Mouse (Mus musculus) retina, postnatal 1 day (tissue): ENCODE results near the gene B3gnt8.
A peak's percentile ranks its signal among the peaks of the same experiment; 100 is the strongest.

Source experiments
- DNase-seq: peaks from one replicate; pipeline ENCODE4 v3.0.0-alpha.2; 2012

The B3gnt8 gene

DNA sequence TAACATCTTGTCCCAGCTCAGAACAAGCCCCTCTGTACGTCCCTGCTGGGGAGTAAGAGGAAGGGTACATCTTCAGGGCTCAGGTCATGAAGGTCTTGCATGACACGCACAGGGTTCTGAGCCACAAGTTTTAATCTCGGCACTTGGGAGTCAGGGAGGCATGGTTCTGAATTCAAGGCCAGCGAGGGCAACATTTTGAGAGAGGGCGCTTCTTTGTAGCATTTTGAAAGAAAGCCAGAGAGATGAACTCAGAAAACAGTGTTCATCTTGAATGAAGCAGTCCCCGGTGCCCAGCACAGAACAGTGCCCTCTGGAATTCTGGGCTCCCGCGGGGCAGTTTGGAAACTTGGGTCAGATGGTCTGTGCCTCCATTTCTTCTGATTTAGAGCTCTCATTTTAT, 39.9 kb downstream of the B3gnt8 start:
- no peak for DNase-seq

DNA sequence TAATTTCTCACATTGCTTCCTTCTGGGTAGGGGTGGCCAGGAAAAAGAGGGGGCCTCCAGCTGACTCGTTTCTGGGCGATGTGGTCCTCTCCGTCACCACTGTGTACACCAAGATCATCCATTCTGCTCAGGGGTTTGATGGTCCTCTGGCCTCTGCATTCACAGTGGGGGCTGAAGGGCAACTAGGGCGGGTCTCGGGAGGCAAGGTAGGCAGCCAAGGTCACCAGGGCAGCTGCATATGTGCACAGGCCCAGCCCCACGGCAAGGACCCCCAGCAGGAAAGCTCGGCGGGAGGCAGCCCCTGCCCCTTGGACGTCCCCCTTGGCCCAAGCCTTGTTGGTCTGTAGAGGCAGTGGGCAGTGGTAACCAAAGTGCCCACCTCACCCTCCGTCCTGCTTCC, 42.7 kb downstream of the B3gnt8 start:
- DNase-seq: no peak

GRCm38 (mm10) chr7:25669631-25670030, 43.2 kb downstream of the B3gnt8 start:
- no peak for DNase-seq

DNA sequence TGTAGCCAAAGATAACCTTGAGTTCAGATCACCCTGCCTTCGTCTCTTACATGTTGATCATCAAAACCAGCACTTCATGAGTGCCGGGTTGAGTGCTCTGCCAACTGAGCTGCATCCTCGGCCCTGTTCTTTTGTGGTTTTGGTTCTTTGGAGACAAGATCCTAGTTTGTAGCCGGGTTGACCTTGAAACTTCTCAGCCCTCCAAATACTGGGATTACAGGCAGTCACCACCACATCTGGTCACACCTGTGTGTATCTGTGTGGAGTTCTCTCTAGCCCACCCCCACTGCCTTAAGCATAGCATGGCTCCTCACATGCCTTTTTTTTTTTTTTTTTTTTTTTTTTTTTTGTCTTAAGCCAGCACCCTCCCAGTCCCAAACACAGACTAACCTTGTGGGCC, 43.6 kb downstream of the B3gnt8 start:
- no peak for DNase-seq

GRCm38 (mm10) chr7:25671686-25672085, 45.2 kb downstream of the B3gnt8 start:
- DNase-seq: no peak

- DNase-seq: no peak
These were observed 46.0 kb downstream of the B3gnt8 start for GRCm38 (mm10) chr7:25672442-25672841.

GRCm38 (mm10) chr7:25674297-25674696, 47.8 kb downstream of the B3gnt8 start:
- no peak for DNase-seq

- peak; percentile 11 for DNase-seq
These were observed 48.4 kb downstream of the B3gnt8 start, which contains the start of gene Tmem91 for GRCm38 (mm10) chr7:25674719-25675300. Gene Tmem91 (minus strand): TSS chr7:25675166.

DNA sequence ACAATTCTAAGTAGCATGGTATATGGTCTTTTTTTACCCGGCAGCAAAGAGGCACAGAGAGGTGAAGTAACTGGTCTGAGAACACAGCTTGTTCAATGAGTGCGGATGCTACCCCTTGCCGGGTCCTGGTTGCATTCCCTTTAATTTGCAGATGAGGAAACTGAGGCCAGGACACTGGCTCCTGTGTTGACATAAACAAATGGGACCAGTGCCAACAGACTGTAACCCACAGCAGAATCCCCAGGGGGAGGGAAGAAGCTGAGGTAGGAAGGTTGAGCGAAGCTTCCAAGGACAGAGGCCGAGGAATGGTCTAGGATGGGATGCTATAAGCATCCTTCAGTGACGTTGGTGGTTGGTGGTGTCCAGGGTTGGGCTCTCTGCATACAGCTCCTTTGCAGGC, 49.0 kb downstream of the B3gnt8 start:
- no peak for DNase-seq

GRCm38 (mm10) chr7:25676085-25676781, 49.8 kb downstream of the B3gnt8 start:
- DNase-seq: peak; percentile 89

- no peak for DNase-seq
These were observed 50.6 kb downstream of the B3gnt8 start for GRCm38 (mm10) chr7:25677013-25677412.

DNA sequence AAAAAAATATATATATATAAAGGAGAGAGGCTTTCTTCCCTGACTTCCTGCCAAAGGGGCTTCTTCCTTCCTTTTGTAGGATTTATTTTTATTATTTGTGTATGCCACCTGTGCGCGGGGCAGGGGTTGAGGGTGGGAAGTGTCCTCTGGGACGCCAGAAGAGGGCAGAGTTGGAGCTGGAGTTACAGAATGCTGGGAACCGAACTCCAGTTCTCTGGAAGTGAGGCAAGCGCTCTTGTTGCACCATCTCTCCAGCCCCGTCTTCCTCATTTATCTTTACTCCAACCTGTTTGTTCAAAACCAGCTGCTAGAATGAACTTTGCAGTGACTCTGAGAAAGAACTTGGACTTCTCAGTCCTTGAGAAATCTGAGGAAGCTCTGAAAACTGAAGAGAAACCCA, 53.5 kb downstream of the B3gnt8 start:
- peak; percentile 12 for DNase-seq

DNA sequence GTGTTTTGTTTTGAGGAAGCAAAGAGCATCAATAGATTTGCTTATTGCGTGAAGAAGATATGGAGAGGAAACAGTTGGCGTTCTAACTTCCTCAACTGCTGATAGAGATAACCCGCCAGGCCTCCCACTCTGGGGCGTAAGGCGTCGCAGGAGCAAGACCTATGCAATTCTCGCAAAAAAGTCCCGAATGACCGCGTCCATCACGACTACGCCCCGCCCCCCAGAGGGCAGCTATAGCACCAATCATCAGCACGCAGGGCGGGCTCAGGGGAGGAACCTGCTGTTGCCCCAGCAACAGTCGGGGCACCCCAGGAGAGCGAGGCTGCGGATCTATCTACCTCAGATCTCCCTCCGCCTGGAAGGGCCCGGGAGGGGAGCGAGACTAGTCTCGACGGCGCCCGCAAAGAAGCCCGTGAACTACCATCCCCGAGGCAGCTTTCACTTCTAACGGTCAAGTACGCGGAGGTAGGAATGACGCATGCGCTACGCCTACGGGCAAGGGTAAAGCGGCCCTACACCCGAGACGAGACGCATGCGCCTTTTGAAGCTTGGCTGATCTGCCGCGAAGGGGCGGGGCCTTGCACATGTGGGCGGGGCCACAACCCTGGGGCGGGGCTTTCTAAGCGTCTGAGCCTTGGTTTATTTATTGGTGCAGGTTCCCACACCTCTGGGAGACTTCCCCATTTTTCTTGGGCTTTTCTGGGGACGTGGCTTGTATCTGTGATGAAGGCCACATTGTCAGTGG, 54.2 kb downstream of the B3gnt8 start, which contains the start of gene B9d2:
Gene B9d2 (plus strand): TSS at position 267 of the 745 bp plus-strand sequence.
- DNase-seq: peak; percentile 97

GRCm38 (mm10) chr7:25681341-25682231, 55.1 kb downstream of the B3gnt8 start:
- peak; percentile 5 for DNase-seq

DNA sequence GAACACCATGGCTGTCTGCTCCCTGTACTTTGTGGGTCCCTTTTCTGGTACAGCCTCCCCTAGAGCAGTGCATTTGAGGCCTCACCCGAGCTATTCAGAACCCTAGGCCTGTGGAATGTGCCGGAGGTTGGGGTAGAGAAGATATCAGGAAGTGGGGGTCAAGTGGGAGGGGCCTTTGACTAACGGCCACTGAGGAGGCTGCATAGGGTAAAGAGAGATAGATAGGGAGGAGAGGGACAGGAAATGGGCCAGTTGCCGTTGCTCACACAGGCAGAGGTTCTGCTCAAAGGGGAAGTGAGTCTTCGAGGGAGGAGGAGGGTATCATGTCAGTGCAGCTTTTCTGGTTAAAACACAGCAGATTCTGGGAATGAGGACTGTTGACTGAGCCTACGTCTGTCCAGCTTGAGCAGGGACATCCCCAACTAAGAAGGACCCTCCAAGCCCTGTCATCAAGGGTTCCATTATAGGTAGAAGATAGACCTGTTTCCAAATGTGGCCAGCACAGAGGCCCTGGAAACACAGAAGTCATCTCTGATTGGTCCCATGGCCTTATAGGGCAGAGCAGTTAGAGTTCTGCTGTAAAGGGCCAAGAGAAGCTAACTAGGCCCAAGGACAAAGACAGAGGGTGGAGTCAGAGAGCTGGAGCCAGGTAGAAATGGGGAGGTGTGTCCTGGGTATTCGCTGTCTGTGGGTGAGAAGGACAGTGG, 57.2 kb downstream of the B3gnt8 start:
- DNase-seq: no peak

- DNase-seq: no peak
These were observed 58.2 kb downstream of the B3gnt8 start for GRCm38 (mm10) chr7:25684659-25685058.
